Mouse (Mus musculus): ENCODE data around the gene Slc2a8.

GRCm38 (mm10) chr2:33025040-33025439, 43.2 kb upstream of the Slc2a8 start:
- no peak for TF ChIP-seq POLR2A (IDR thresholded peaks at IDR 0.05; ENCODE audit: low read depth, low read length)
- no peak for TF ChIP-seq CTCF (conservative IDR thresholded peaks at IDR 0.05; ENCODE audit: insufficient read depth, insufficient read length, low read depth, low read length)

Measured in kidney, adult 2 months (tissue).